Mouse (Mus musculus) spleen, adult 12 weeks (tissue): ENCODE measurements around the gene Slco2b1.
"Not testable (repeated sequence)": the region's sequence is repeated elsewhere in the genome, so short reads cannot be mapped to it uniquely, and the experiment has no call there.

Source experiments
- DNase-seq: peaks from one replicate; pipeline ENCODE4 v3.0.0; 2022; ENCODE audit warnings: low spot score

Slco2b1 gene

DNA sequence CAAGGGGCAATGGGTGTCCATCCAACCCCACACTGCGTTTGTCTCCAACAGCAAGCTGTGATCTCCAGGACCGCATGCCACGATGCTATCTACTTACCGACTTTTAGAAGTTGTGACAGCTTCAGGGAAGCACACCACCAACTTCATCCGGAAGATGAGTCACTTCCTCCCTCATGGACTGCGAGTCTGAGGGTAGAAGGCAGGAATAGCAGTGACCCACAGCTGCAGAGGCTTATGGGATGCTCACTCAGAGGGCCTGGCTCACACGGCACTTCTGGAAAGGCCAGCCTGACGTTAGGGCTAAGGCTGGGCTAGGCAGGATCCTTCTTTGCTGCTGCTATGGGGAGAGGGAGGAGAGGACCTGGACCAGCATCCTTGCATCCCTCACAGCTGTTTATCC, at the start of gene Slco2b1:
TSS of gene Slco2b1 (minus strand) at position 175 of the 400 bp plus-strand sequence.
- DNase-seq: no peak

DNA sequence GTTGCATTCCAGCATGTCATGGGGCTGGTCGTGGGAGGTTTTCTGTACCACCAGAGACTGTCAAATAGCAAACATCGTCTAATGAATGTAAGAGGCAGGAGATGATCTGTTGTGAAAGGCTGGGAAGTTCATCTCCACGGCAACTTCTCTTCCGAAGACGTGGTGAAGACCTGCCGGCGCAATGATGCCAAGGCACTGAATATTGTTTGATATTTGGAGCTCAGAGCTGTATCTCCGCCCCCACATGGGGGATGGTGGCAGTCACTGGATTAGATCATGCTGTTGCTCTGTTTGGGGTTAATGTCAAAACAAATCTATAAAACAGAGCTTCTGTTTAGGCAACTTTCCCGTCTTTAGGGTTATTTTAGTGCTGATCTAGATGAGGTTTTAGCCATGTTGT, 28.1 kb upstream of the Slco2b1 start:
- no peak for DNase-seq

- not testable (repeated sequence) for DNase-seq
These were observed 24.4 kb upstream of the Slco2b1 start for GRCm38 (mm10) chr7:99735491-99735890.

GRCm38 (mm10) chr7:99734612-99735011, 23.5 kb upstream of the Slco2b1 start:
- no peak for DNase-seq

DNA sequence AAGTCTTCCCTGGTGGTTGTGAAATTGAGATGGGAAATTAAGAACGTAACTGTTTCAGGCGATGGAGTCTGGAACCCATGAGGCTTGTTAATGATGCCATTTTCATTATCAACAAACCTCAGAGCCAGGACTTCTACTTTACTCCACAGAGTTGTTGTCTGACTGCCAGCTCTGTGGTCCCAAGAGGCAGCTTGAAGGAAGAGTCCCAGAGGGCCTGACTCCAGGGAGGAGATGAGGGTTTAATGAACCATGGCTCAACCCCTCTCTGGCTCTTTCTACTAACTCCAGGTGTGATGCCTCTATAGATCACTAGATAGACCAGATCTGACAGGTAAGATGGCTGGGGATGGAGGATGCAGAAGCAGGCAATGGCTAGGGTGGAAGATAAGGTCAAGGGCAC, 18.8 kb upstream of the Slco2b1 start, which contains the start of gene Olfr520:
TSS of gene Olfr520 (plus strand) at position 301 of the 400 bp plus-strand sequence.
- no peak for DNase-seq

GRCm38 (mm10) chr7:99716536-99716935, 5.4 kb upstream of the Slco2b1 start:
- no peak for DNase-seq

GRCm38 (mm10) chr7:99712431-99712830, 1.3 kb upstream of the Slco2b1 start:
- DNase-seq: no peak

GRCm38 (mm10) chr7:99710476-99710875, 664 bp downstream of the Slco2b1 start:
- peak; percentile 27 for DNase-seq

- DNase-seq: no peak
These were observed 1.1 kb downstream of the Slco2b1 start for GRCm38 (mm10) chr7:99709992-99710391.

GRCm38 (mm10) chr7:99708750-99709149, 2.4 kb downstream of the Slco2b1 start:
- no peak for DNase-seq

DNA sequence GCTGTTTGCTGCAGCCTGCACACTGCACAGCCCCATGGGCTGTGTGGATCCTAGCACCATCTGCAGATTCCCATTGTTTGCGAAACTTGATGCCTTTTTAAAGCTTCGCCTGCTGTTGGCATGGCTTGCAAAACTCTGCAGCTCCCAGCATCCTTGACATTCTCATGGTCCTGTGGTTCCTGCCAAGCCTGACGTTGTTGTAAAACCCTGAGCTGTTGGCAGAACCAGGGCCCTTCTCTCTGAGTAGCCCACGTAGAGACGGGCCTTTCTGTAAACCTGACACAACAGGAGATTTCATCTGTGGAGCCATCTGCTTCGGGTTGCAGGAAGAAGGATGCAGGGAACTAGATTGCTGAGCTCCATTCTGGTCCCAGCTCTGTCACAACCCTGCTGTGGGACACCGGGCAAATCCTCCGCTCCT, 2.8 kb downstream of the Slco2b1 start:
- no peak for DNase-seq

- DNase-seq: no peak
These were observed 3.5 kb downstream of the Slco2b1 start for GRCm38 (mm10) chr7:99707671-99708070.

GRCm38 (mm10) chr7:99707038-99707595, 4.0 kb downstream of the Slco2b1 start:
- no peak for DNase-seq

DNA sequence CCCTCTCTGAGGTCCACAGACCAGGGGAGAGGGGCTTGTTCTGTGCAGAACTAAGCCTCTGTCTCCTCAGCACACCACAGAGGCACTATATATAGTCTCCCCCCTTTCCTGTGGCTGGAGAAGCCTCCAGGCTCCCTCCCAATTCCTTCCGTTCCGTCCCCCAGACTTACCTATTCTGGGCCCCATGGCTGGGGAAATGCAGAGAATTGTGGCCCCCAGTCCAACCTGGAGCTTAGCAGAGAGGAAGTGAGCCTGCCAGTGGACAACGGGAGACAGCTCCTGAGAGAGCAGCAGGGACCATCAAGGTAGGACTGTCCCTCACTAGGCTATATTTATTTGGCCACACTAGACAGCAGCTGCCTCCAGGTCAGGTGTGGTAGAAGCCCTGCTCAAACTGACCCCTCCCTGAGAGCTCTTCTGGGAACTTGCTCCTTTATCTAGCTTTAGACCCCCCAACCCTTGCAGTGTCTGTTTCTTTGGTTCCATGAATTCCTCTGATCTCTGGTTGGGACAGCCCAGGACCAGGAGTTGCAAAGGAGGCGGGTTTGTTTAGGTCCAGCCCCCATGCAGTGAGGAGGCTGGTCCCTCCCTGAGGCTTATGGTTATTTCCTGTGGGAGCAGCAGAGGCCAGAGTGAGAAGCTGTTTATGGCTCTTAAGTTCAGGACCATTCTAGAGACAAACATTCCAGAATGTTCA, 4.7 kb downstream of the Slco2b1 start:
- DNase-seq: no peak

DNA sequence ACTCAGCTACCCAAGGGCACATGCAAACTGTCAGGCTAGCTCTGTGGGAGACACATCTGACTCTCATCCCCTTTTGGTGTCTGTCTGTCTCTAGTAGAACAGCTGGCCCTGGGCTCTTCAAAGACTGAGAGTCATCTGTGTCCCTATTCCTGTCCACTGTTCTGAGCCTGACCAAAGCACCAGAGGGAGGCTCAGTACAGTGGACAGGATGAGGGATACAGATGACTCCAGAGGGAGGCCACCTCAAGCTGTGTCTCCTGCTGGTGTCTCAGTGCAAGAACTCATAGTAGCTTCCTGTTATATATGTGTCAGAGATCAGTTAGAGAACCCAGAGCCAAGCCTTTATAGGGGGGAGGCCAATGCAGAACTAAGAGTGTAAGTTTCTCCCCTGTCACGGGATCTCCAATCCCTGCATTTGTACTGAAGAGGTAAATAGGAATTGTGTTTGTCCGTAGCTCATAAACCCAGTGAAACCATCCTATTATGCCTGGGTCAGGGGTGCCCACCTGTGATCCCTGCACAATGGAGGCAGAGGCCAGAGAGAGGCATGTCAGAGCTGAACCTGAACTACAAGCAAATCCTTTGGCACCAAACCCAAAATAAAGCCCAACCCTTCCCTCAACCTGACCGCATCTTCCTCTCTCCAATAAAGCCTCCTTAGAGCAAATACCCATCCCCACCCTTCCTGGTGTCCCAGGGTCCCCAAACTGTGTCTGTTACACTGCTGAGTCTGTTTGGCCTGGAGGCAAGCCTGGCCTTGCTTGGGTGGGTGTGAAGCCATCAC, 6.2 kb downstream of the Slco2b1 start:
- DNase-seq: no peak

DNA sequence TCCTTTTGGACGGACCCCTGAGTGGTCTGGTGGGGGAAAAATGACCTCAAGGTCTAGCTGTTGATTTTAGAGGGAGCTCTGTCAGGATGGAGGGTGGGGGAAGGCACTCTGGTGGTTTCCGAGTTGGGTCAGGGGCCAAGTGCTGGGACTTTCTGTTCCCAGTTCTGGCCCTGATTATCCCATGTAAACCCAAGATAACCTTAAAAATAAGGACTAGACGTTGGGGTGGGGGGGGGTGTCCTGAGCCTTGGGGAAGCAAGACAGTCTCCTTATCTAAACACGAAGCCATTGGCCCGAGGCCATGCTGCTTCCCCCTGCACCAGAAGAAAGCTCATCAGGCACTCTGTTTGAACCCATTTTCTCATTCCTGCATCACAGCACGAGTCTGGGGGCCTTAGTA, 8.9 kb downstream of the Slco2b1 start:
- DNase-seq: no peak

DNA sequence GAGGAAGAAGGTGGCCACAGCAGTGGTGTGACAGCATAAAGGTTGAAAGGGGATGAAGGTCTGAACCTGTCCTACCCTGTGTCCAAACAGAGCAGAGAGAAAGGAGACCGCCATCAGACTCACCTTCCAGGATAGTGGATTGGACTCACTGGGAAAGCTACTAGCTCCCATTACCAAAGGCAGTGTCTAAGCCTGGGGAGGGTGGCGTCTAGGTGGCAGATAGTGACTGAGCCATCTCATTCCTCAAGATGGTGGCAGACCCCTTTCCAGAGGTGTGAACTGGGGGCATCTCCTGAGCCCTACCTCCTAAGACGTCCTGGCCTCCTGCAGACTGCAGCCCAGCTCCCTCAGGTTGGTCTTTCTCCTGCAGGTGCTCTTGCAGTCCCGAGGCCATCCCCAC, 10.5 kb downstream of the Slco2b1 start:
- DNase-seq: no peak

DNA sequence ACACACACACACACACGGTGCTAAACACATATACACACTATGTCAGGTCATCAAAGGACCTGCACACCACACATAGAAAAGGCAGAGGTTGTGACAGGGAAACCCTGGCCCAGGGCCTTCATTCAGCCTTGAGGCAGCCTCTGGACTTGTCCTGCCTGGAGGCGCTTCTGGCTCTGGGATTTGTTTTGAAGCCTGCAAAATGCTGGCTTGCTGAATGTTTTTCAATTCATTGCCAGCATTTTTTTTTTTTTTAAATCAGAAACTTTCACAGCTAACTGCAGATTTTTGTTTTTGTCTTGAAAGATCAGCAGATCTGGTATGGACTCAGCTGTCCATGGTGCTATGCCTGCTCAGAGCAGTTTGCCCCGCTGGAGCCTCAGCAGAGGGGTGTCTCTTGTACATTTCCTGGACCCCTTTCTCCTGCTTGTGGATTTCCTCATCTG, 11.4 kb downstream of the Slco2b1 start:
- no peak for DNase-seq

DNA sequence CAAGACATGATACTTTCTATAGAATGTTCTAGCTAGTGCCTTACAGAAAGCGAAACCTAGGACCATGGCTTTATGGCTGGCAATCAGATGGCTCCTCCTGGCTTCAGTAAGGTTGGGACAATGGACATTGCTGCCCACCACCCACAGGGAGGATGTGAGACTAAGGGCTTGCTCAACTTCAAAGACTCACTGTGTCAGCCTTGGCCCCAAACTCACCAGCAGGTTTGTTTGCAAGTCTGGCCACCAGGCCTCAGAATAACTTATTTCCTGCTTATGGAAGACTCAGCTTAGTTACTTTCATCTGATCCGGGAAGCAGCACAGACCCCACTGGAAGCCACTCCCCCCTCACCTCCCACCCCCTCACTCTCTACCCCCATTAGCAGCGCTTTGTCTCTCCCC, 12.0 kb downstream of the Slco2b1 start:
- no peak for DNase-seq

DNA sequence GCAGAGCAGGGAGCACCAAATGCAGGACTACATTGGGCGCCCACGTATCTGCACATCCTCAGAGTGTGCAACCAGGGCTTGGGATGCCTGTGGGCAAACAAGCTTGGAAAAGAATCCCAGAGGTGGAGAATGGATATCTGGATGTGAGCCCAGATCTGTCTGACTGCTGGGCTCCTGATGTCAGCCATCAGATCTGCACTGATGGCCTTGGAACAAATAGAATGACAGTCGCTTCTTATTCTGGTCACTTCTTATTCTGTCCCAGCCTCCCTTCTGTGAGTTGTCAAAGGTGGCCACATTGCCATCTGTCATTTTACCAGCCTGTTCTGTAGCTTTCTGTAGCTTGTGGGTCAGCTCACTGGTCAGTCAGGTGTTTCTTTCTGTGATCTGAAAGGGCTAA, 12.6 kb downstream of the Slco2b1 start:
- DNase-seq: no peak

GRCm38 (mm10) chr7:99695471-99696057, 15.6 kb downstream of the Slco2b1 start:
- DNase-seq: no peak

DNA sequence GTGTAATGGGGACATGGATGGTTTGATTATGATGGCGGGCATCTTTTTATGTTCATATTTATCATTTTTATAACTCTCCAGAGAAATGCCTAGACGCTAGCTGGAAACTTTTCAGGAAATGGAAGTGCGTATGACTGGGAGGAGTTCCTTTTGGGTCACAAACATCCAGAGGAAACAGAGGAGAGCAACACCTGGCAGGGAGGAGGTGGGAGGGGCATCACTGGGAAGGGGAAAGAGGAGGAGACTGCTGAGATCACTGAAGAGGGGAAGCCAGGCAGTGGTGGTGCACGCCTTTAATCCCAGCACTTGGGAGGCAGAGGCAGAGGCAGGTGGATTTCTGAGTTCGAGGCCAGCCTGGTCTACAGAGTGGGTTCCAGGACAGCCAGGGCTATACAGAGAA, 16.7 kb downstream of the Slco2b1 start:
- not testable (repeated sequence) for DNase-seq

DNA sequence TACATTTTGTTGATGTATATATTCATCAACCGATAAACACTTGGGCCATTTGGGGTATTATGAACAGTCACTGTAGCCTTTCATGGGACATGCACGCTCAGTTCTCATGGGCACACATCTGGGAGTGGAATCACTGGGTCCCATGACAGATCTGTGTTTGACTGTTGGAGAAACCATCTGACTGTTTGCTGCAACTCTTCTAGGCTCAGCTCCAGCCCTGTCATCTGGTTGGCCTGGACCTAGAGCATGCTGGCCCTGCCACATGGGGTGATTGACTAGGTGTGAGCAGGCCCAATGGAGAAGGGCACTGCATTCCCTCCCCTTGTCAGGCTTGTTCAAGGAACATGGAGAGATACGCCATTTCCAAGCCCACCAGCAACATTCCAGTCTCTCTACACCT, 17.2 kb downstream of the Slco2b1 start:
- DNase-seq: no peak
